Mouse (Mus musculus) liver, embryonic 12.5 days (tissue): ENCODE results near the gene Manbal. TPM values are rescaled to one million over a fixed set of nuclear protein-coding genes. Genes with fewer than 3 reads are reported as not detected.
"Not testable (repeated sequence)": the region's sequence is repeated elsewhere in the genome, so short reads cannot be mapped to it uniquely, and the experiment has no call there.

Experiments used
- ATAC-seq: fragments of 200-750 bp; cut with Nextera tagmentation; 2 replicates; pipeline ENCODE4 v1.8.0; 2017; ENCODE audit warnings: moderate number of reproducible peaks, mild to moderate bottlenecking, moderate library complexity
- H3K27ac ChIP-seq: fragments of 300-500 bp; sonication (generic); 2 replicates; pipeline ENCODE4 v1.5.1; 2016; ENCODE audit warnings: mild to moderate bottlenecking
- H3K27me3 ChIP-seq: fragments of 300-500 bp; sonication (generic); replicated peaks from 2 replicates; pipeline ENCODE4 v1.6.1; 2016; ENCODE audit warnings: mild to moderate bottlenecking, moderate library complexity
- H3K36me3 ChIP-seq: fragments of 300-500 bp; sonication (generic); 2 replicates; pipeline ENCODE4 v1.6.1; 2016; ENCODE audit warnings: mild to moderate bottlenecking, moderate library complexity
- H3K4me1 ChIP-seq: fragments of 300-500 bp; sonication (generic); 2 replicates; pipeline ENCODE4 v1.6.1; 2016
- H3K4me2 ChIP-seq: fragments of 300-500 bp; sonication (generic); 2 replicates; pipeline ENCODE4 v1.6.1; 2016; ENCODE audit warnings: mild to moderate bottlenecking, moderate library complexity
- H3K4me3 ChIP-seq: fragments of 300-500 bp; sonication (generic); 2 replicates; pipeline ENCODE4 v1.5.1; 2016; ENCODE audit warnings: mild to moderate bottlenecking, moderate library complexity
- H3K9ac ChIP-seq: fragments of 300-500 bp; sonication (generic); 2 replicates; pipeline ENCODE4 v1.6.1; 2016; ENCODE audit warnings: mild to moderate bottlenecking, moderate library complexity
- H3K9me3 ChIP-seq: fragments of 300-500 bp; sonication (generic); replicated peaks from 2 replicates; pipeline ENCODE4 v1.6.1; 2016; ENCODE audit warnings: mild to moderate bottlenecking, moderate library complexity
- WGBS: fragments of 180-500 bp; shearing (Covaris S2); methylation state at CpG from one replicate; pipeline ENCODE4 v1.1.7; 2016; ENCODE audit not compliant: insufficient replicate concordance; 5-methylcytosine and 5-hydroxymethylcytosine counted together
- polyA plus RNA-seq: library from polyadenylated mRNA; unstranded; fragments of >200 nt; fragmentation: Nextera tagmentation; extraction: Ambion mirVana; gene quantifications from 2 replicates; pipeline ENCODE4 v1.2.1, GENCODE M21; 2016

The Manbal gene
- polyA plus RNA-seq, 1 experiment from 2014 or later: 28.0 TPM

DNA sequence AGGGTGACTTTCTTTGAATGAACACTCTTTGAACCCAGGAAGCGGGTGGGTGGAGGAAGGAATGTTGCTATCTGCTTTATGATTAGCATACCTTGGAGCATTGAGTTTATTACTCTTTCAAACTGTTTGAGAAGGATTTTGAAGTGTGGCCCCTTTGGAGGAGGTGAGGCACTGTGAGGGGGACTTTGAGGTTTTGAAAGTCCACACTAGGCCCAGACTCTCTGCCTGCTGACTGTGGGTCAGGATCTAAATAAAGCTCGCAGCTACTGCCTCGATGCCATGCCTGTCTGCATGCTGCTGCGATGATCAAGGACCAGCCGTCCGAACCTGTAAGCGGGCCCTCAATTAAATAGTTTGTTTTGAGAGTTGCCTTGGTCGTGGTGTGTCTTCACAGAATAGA is 7.7 kb downstream of the Manbal start:
- no peaks in the 10 kb centered on the region for H3K27me3 ChIP-seq
- H3K27ac ChIP-seq: no peak overlapping the region
- no peaks in the 10 kb centered on the region for H3K9me3 ChIP-seq
- WGBS: 81% methylated on average over 8 of the region's 8 CpGs
- peaks cover 28% of the 10 kb centered on the region; the same call in 1 of the 2 replicates for H3K4me1 ChIP-seq
- no peak overlapping the region for H3K9ac ChIP-seq
- no peak for ATAC-seq
- peaks cover 29% of the 10 kb centered on the region for H3K36me3 ChIP-seq
- no peak overlapping the region for H3K4me2 ChIP-seq
- H3K4me3 ChIP-seq: no peak overlapping the region

DNA sequence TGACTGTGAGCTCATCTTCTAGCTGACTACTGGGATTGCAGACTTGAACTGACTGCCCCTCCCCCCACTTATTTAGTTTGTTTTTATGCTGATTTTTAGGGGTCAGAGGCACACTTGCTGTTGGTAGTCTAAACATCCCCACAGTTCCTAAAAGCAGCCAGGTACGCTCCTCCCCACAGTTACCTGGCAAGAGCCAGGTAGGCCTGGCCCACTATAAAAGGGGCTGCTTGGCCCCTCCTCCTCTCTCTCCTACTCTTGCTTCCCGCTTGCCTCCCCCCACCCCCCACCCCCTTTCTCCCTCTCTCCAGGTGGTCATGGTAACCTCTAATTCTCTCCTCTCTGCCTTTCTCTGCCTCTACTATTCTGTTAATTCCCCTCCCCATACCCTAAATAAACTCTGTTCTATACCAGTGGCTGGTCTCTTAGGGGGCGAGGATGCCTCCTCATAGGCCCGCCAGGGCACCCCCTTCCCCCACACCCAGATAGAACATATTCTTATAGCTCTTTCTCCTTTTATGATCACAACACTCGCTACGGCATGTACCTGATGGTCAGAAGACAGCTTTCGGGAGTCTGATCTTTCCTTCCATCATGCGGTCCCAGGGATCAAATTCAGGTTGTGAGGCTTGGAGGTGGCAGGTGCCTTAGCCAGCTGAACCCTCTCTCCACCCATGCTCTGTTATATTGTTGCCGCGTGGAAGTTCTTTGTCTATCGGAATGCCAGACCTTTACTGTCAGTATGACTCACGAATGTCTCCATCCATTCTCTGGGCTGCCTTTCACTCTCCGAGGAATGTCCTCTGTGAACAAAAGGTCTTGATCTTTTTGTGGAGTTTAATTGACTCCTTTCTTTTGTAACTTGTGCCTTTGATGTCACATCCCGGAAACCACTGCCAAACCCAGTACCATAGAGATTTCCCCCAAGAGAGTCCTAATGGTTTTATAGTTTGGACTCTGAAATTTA is 8.7 kb downstream of the Manbal start:
- Histone ChIP-seq H3K4me2 (no peak overlapping the region), H3K9ac (no peak overlapping the region), H3K36me3 (peaks cover 36% of the 10 kb centered on the region), H3K4me1 (peaks cover 28% of the 10 kb centered on the region; the same call in 1 of the 2 replicates), H3K4me3 (no peak overlapping the region), H3K9me3 (no peaks in the 10 kb centered on the region), H3K27ac (no peak overlapping the region), H3K27me3 (no peaks in the 10 kb centered on the region)
- ATAC-seq: no peak
- 71% methylated on average over 14 of the region's 14 CpGs for WGBS

DNA sequence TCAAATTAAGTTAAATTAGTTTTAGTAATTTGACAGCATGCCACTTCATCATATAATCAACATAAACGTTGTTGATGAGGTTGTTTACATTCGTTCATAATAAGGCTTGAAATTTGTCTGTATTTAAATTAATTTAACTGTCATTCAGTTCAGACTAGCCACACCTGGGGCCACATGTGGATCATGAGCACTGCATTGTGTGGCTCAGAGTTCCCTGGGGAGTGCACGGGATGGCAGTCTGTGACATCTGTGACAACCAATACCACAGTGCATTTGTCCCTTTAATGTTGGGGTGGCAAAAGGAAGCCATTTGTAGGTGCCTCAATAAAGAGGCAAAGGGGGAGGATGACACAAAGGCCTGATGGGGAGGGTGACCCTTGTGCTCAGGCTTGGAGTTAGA is 9.6 kb downstream of the Manbal start:
- no peak overlapping the region for H3K4me2 ChIP-seq
- no peak overlapping the region for H3K27ac ChIP-seq
- no peaks in the 10 kb centered on the region for H3K9me3 ChIP-seq
- WGBS: 58% methylated on average over 3 of the region's 3 CpGs
- no peak overlapping the region for H3K4me3 ChIP-seq
- peaks cover 28% of the 10 kb centered on the region; the same call in 1 of the 2 replicates for H3K4me1 ChIP-seq
- no peaks in the 10 kb centered on the region for H3K27me3 ChIP-seq
- H3K36me3 ChIP-seq: peaks cover 42% of the 10 kb centered on the region
- no peak overlapping the region for H3K9ac ChIP-seq
- ATAC-seq: no peak

DNA sequence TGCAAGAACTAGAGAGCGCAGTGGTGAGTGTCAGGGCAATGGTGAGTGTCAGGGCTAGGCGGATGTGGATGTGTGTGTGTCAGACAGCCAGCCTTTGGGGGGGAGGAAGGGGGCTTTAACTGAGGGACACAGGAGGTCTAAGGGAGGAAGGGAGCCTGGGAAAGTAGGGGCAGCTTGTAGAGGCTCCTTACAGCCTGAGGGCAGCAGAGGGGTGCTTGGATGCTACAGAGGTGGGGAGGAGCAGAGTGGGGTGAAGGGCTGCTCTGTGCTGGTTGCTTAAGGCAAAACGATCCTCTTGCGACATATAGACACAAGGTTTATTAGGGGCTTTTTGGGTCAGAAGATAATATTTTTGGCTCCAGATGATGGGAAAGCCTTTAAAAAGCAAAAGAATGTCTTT is 17.4 kb downstream of the Manbal start:
- 82% methylated on average over 4 of the region's 4 CpGs for WGBS
- no peak overlapping the region for H3K27ac ChIP-seq
- ATAC-seq: no peak

DNA sequence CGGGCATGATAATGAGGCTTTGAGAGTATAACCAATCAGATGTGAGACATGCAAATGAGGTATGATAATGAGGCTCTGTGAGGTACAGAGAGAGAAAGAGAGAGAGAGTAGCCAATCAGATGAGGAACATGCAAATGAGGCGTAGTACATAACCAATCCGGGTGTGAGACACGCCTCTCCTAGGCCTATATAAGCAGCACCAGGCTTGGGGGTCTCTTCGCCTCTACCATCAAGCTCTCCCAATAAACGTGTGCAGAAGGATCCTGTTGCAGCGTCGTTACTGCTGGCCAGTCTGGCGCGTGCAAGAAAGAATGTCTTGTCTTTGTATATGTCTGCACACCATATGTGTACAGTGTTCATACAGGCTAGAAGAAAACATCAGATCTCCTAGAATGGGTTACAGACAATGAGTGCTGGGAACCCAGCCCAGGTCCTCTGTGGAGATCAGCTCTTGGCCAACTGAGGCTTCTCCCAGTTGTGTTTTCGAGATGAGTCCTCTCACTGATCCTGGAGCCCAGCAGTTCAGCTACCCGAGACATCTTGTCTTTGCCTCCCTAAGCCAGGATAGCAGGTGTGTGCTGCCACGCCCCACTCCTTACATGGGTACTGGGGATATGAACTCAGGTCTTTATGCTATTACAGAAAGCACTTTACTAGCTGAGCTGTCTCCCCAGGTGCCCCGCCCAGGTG is 21.7 kb downstream of the Manbal start:
- H3K9me3 ChIP-seq, H3K4me2 ChIP-seq, H3K9ac ChIP-seq, ATAC-seq, H3K4me3 ChIP-seq, H3K4me1 ChIP-seq, H3K27me3 ChIP-seq, H3K27ac ChIP-seq: not testable (repeated sequence)
- H3K36me3 ChIP-seq: peaks cover 41% of the 10 kb centered on the region
- whole genome bisulfite sequencing: 86% methylated on average over 14 of the region's 14 CpGs

More for the DNA sequence above, 17.4 kb downstream of the Manbal start:
- Histone ChIP-seq H3K9ac (no peak overlapping the region), H3K36me3 (peaks cover 56% of the 10 kb centered on the region), H3K4me1 (peaks cover 5% of the 10 kb centered on the region), H3K4me2 (no peak overlapping the region), H3K9me3 (no peaks in the 10 kb centered on the region), H3K27me3 (no peaks in the 10 kb centered on the region), H3K4me3 (no peak overlapping the region)

DNA sequence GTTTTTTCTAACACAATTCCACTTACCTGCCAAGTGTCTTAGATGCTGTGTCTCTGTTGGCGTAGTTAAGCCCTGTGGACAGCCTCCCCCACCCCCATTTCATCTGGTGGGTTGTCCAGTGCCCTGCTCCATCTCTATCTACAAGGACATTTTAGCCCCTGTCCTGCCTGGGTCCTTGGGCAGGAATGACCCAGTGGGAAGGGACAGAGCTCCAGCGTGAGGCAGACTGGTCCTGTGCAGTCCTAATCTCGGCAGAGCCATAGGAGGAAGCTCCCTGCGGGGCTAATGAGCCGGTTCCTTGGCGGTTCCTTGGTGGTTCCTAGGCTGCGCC is 22.2 kb downstream of the Manbal start:
- 84% methylated on average over 7 of the region's 7 CpGs for WGBS
- H3K27ac ChIP-seq: no peak overlapping the region; the same call in 1 of the 2 replicates

DNA sequence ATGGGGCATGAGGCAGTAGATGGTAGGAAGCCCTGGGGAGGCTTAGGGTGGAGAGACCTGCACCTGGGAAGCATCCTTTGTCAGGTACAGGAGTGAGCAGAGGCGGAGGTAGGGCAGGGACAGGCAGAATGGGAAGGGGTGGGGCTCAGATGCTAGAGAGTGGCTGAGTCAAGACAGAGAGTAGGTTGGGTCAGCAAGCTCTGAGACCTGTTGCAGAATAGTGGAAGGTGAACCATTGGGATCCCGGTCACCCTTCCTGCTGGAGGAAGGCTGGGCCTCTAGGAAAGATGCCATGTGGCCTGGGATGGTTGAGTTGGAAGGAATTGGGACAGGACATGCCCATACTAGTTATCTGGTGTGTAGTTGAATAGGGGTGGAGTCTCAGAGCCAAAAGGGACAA is 24.9 kb downstream of the Manbal start:
- Histone ChIP-seq H3K4me1 (peaks cover 22% of the 10 kb centered on the region), H3K27ac (no peak overlapping the region), H3K9me3 (no peaks in the 10 kb centered on the region), H3K36me3 (peaks cover 55% of the 10 kb centered on the region), H3K9ac (no peak overlapping the region), H3K4me3 (no peak overlapping the region), H3K27me3 (no peaks in the 10 kb centered on the region), H3K4me2 (no peak overlapping the region)
- WGBS: 84% methylated on average over 2 of the region's 2 CpGs
- ATAC-seq: no peak

More for the DNA sequence above, 22.2 kb downstream of the Manbal start:
- Histone ChIP-seq H3K9me3 (no peaks in the 10 kb centered on the region), H3K36me3 (peaks cover 37% of the 10 kb centered on the region), H3K27me3 (no peaks in the 10 kb centered on the region), H3K9ac (no peak overlapping the region), H3K4me3 (no peak overlapping the region), H3K4me2 (no peak overlapping the region), H3K4me1 (peaks cover 10% of the 10 kb centered on the region)
- no peak for ATAC-seq

DNA sequence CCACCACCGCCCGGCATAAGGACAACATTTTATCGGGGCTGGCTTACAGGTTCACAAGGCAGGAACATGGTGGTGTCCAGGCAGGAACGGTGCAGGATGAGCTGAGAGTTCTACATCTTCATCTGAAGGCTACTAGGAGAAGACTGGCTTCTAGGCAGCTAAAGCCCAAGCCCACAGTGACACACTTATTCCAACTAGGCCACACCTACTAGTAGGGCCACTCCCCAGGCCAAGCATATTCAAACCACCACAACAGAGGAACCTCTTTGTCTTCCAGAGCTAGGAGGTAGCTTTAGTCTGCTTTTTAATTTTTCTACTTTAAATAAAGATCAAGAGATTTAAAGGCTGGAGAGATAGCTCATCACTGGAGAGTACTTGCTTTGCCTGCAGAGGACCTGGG is 26.2 kb downstream of the Manbal start:
- WGBS: 88% methylated on average over 4 of the region's 4 CpGs
- Histone ChIP-seq H3K9ac (no peak overlapping the region), H3K36me3 (peaks cover 61% of the 10 kb centered on the region), H3K4me2 (no peak overlapping the region), H3K27ac (no peak overlapping the region), H3K27me3 (no peaks in the 10 kb centered on the region), H3K4me3 (no peak overlapping the region), H3K9me3 (peaks cover 3% of the 10 kb centered on the region; the same call in 1 of the 2 replicates), H3K4me1 (peaks cover 17% of the 10 kb centered on the region)
- ATAC-seq: no peak

DNA sequence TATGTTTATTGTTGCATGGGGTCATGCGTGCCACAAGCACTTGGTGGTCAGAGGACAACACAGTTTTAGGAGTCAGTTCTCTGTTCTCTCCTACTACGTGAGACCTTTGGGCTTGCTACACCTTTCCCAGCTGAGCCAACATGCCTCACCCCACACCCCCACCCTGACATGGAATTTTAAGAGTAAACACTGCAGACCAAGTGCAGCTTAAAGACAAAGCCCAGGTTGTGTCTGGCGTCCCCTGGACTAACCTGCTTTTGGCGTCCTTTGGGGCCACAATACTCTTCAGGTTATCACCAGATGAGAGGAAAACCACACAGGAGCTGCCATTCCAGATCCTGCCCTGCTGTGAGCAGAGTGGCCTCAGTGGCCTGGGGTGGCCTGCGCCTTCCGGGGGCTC is 27.5 kb downstream of the Manbal start:
- H3K4me1 ChIP-seq: peaks cover 17% of the 10 kb centered on the region
- no peak for ATAC-seq
- H3K27ac ChIP-seq: no peak overlapping the region
- WGBS: 66% methylated on average over 6 of the region's 6 CpGs
- no peak overlapping the region for H3K9ac ChIP-seq
- no peaks in the 10 kb centered on the region for H3K27me3 ChIP-seq
- peaks cover 52% of the 10 kb centered on the region for H3K36me3 ChIP-seq
- H3K9me3 ChIP-seq: peaks cover 4% of the 10 kb centered on the region; the same call in 1 of the 2 replicates
- no peak overlapping the region for H3K4me2 ChIP-seq
- no peak overlapping the region for H3K4me3 ChIP-seq

DNA sequence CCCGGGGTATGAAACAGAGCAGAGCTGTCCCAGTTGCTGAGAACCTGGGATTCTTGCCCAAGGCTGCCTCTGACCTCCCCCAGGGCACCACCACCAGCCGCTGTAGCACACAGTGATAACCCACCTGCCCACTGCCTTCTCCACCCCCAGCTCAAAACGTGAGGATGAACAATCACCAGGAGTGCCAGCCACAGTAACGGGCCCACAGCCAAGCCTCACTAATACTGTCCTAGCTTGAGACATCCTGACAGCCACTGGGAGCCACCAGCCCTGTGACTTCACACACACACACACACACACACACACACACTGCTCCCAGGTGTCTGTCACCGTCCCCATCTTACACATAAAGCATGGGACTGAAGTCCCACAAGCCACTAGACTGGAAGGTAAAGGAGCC is 28.0 kb downstream of the Manbal start:
- ATAC-seq: no peak
- no peak overlapping the region for H3K27ac ChIP-seq

DNA sequence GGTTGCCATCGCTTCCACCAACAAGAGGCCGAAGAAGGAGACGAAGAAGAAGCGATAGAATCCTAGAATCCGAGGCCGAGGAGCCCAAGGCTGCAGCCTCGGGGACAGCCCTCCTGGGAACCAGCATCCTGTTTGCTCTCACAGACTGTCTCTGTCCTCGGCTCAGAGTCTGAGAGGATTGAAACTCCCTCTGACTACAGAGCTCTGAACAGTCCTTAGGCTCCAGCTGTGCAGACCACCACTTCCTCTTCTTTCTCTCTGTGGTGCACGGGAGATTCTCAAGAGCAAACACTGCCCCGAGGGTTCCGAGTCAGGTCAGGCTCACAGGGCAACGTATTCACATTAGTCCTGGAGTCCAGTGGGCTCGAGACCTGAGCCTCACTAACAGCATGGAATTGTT is 28.6 kb downstream of the Manbal start:
- 46% methylated on average over 13 of the region's 13 CpGs for WGBS
- ATAC-seq: no peak

More for the DNA sequence above, 28.0 kb downstream of the Manbal start:
- peaks cover 17% of the 10 kb centered on the region for H3K4me1 ChIP-seq
- peaks cover 4% of the 10 kb centered on the region; the same call in 1 of the 2 replicates for H3K9me3 ChIP-seq
- no peak overlapping the region for H3K4me2 ChIP-seq
- WGBS: 65% methylated on average over 5 of the region's 5 CpGs
- H3K4me3 ChIP-seq: no peak overlapping the region
- no peak overlapping the region for H3K9ac ChIP-seq
- peaks cover 49% of the 10 kb centered on the region for H3K36me3 ChIP-seq
- no peaks in the 10 kb centered on the region for H3K27me3 ChIP-seq

DNA sequence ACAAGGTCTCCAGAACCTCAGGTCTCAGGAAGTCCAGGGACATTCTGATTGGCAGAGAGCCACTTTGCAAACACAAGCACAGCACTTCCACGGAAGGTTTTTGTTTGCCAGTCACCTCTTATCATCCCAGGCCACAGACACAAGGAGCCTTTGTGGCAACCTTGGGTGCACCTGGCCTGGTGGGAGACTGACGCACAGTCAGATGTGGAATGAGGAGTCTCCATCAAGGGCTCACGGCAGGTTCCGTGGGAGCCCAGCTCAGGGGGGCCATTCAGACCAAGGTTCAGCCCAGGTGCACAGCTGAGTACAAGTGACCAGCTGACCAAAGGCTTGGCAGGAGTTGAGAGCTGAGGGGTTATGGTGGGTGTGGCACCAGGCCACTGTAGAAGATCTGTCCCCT is 30.0 kb downstream of the Manbal start:
- no peak overlapping the region for H3K4me2 ChIP-seq
- 74% methylated on average over 4 of the region's 4 CpGs for WGBS
- H3K9me3 ChIP-seq: peaks cover 4% of the 10 kb centered on the region; the same call in 1 of the 2 replicates
- H3K4me3 ChIP-seq: no peak overlapping the region
- peaks cover 17% of the 10 kb centered on the region for H3K4me1 ChIP-seq
- H3K36me3 ChIP-seq: peaks cover 43% of the 10 kb centered on the region
- H3K27me3 ChIP-seq: no peaks in the 10 kb centered on the region
- H3K9ac ChIP-seq: no peak overlapping the region
- ATAC-seq: no peak
- no peak overlapping the region for H3K27ac ChIP-seq

More for the DNA sequence above, 28.6 kb downstream of the Manbal start:
- Histone ChIP-seq H3K27me3 (no peaks in the 10 kb centered on the region), H3K36me3 (peaks cover 43% of the 10 kb centered on the region), H3K4me2 (no peak overlapping the region), H3K4me3 (no peak overlapping the region), H3K4me1 (peaks cover 17% of the 10 kb centered on the region), H3K9ac (no peak overlapping the region), H3K9me3 (peaks cover 4% of the 10 kb centered on the region; the same call in 1 of the 2 replicates), H3K27ac (no peak overlapping the region)
